ENCODE assay signal across 8 mouse cellular contexts in genomic region chr2:33371648-33372408, GRCm38 (mm10). TPM values are rescaled to one million over a fixed set of nuclear protein-coding genes. Genes with fewer than 3 reads are reported as not detected.
A peak's percentile ranks its signal among the peaks of the same experiment; 100 is the strongest.
DNase-seq lines count a peak whose midpoint lies in the region; ATAC-seq and TF ChIP-seq lines count a peak whose summit lies in the region.

No protein-coding gene starts in this region.

- H3K4me1 ChIP-seq in heart, embryonic 15.5 days (replicated peaks) = peaks cover 8% of the 10 kb centered on the region
- peaks cover 0 to 3% of the 10 kb centered on the region in 2 experiments; a peak in 1 of 4 replicates for H3K4me1 ChIP-seq in MEL (ENCODE audit: control insufficient read depth in 1 of 2, insufficient read depth in 2 of 2, low read length in 2 of 2)
- H3K4me1 ChIP-seq in forebrain, embryonic 16.5 days (replicated peaks; ENCODE audit: control insufficient read depth, insufficient read depth, low read length) = peaks cover 29% of the 10 kb centered on the region
- H3K4me1 ChIP-seq in midbrain, embryonic 11.5 days (ENCODE audit: control insufficient read depth, insufficient read depth, low read length) = peaks cover 4% of the 10 kb centered on the region

- no peak for TF ChIP-seq RAD21 in MEL (IDR thresholded peaks at IDR 0.05; ENCODE audit: low read depth, low read length)

- WGBS in heart, embryonic 15.5 days = 40% methylated on average over 15 of the region's 18 CpGs
- 33% methylated on average over 18 of the region's 18 CpGs for WGBS in forebrain, embryonic 16.5 days
- 35% methylated on average over 17 of the region's 18 CpGs for WGBS in midbrain, embryonic 11.5 days

- no peak overlapping the region for H3K9ac ChIP-seq in heart, embryonic 15.5 days
- peak overlapping the region; percentile 48 for H3K9ac ChIP-seq in MEL (ENCODE audit: control insufficient read depth, low read depth, low read length, poor library complexity, severe bottlenecking)
- H3K9ac ChIP-seq in forebrain, embryonic 16.5 days (replicated peaks; ENCODE audit: low read depth, low read length) = no peak overlapping the region
- 0 out of 2 replicates have a peak overlapping the region, but pooled peaks have one; percentile 36 for H3K9ac ChIP-seq in midbrain, embryonic 11.5 days (ENCODE audit: low read length)

- DNase-seq in heart, adult 9 months (ENCODE audit: low spot score in 2 of 2) = no peak
- peak; percentile 9 for DNase-seq in MEL (ENCODE audit: low read depth, low spot score)
- DNase-seq in midbrain, embryonic 11.5 days (ENCODE audit: low spot score, missing footprints) = no peak
- DNase-seq in cerebellum, postnatal 14 days = no peak
- no peak for DNase-seq in ovary, postnatal 14 days (ENCODE audit: low spot score)

- no peaks in the 10 kb centered on the region for H3K9me3 ChIP-seq in heart, embryonic 15.5 days (replicated peaks)
- H3K9me3 ChIP-seq in MEL (replicated peaks; ENCODE audit: insufficient read depth, low read length) = no peaks in the 10 kb centered on the region
- no peaks in the 10 kb centered on the region for H3K9me3 ChIP-seq in forebrain, embryonic 16.5 days (ENCODE audit: control insufficient read depth, low read length)
- H3K9me3 ChIP-seq in midbrain, embryonic 11.5 days (ENCODE audit: control insufficient read depth, low read length) = no peaks in the 10 kb centered on the region

- H3K36me3 ChIP-seq in heart, embryonic 15.5 days = no peaks in the 10 kb centered on the region
- H3K36me3 ChIP-seq in MEL (ENCODE audit: control insufficient read depth in 1 of 2, insufficient read depth in 2 of 2, low read length in 2 of 2) = no peaks in the 10 kb centered on the region; a peak in 1 of 4 replicates
- no peaks in the 10 kb centered on the region for H3K36me3 ChIP-seq in forebrain, embryonic 16.5 days (ENCODE audit: control insufficient read depth, insufficient read depth)
- H3K36me3 ChIP-seq in midbrain, embryonic 11.5 days (ENCODE audit: control insufficient read depth, insufficient read depth, low read length) = no peaks in the 10 kb centered on the region

- H3K4me2 ChIP-seq in heart, embryonic 15.5 days = peak overlapping the region; percentile 85
- peak overlapping the region; percentile 50 for H3K4me2 ChIP-seq in forebrain, embryonic 16.5 days (ENCODE audit: low read length)
- peak overlapping the region; percentile 65; the same call in 1 of the 2 replicates for H3K4me2 ChIP-seq in midbrain, embryonic 11.5 days

- no peak for ATAC-seq in heart, embryonic 15.5 days (replicated peaks; ENCODE audit: insufficient number of reproducible peaks, insufficient read depth, low FRiP score, low read depth)
- no peak for ATAC-seq in forebrain, embryonic 16.5 days
- ATAC-seq in midbrain, embryonic 11.5 days (ENCODE audit: low FRiP score) = no peak
- ATAC-seq in frontal cortex, adult (ENCODE audit: low TSS enrichment) = no peak; the same call in 1 of the 2 replicates

- peak overlapping the region; percentile 82 for H3K4me3 ChIP-seq in heart, embryonic 15.5 days
- H3K4me3 ChIP-seq in MEL (ENCODE audit: control insufficient read depth in 1 of 2, insufficient read depth in 1 of 2, low read depth in 2 of 2, low read length in 2 of 2) = peak overlapping the region; percentile 44 to 51; a peak in 3 of 4 replicates
- H3K4me3 ChIP-seq in forebrain, embryonic 16.5 days (replicated peaks; ENCODE audit: low read length) = peak overlapping the region; percentile 88
- H3K4me3 ChIP-seq in midbrain, embryonic 11.5 days (ENCODE audit: low read depth, low read length) = peak overlapping the region; percentile 53

- H3K27ac ChIP-seq in heart, embryonic 15.5 days = no peak overlapping the region
- H3K27ac ChIP-seq in MEL (ENCODE audit: control insufficient read depth, low read depth, low read length) = no peak overlapping the region
- peak overlapping the region; percentile 66 for H3K27ac ChIP-seq in forebrain, embryonic 16.5 days (ENCODE audit: low read length)
- no peak overlapping the region; the same call in 1 of the 2 replicates for H3K27ac ChIP-seq in midbrain, embryonic 11.5 days (ENCODE audit: low read depth, low read length)

- no peaks in the 10 kb centered on the region for H3K79me2 ChIP-seq in MEL (ENCODE audit: control insufficient read depth, insufficient read depth, low read length, poor library complexity)

- no peaks in the 10 kb centered on the region for H3K27me3 ChIP-seq in heart, embryonic 15.5 days
- no peaks in the 10 kb centered on the region; a peak in 1 of 4 replicates for H3K27me3 ChIP-seq in MEL (ENCODE audit: control insufficient read depth in 1 of 2, insufficient read depth in 2 of 2, low read length in 2 of 2)
- no peaks in the 10 kb centered on the region for H3K27me3 ChIP-seq in forebrain, embryonic 16.5 days (replicated peaks; ENCODE audit: control insufficient read depth, insufficient read depth, low read length)
- H3K27me3 ChIP-seq in midbrain, embryonic 11.5 days (ENCODE audit: control insufficient read depth, insufficient read depth, low read length) = no peaks in the 10 kb centered on the region

- no peak for TF ChIP-seq CTCF in MEL (IDR thresholded peaks at IDR 0.05 in 2 of 3, conservative IDR thresholded peaks at IDR 0.05 in 1 of 3; ENCODE audit: control insufficient read depth in 1 of 3, insufficient read depth in 1 of 3, low read depth in 2 of 3, low read length in 3 of 3, poor library complexity in 1 of 3, severe bottlenecking in 1 of 3)

- TF ChIP-seq EP300 in MEL (IDR thresholded peaks at IDR 0.05; ENCODE audit: low read depth in 1 of 2, low read length in 2 of 2) = no peak

- no peak for TF ChIP-seq POLR2A in MEL (IDR thresholded peaks at IDR 0.05; ENCODE audit: control insufficient read depth in 1 of 2, insufficient read depth in 1 of 2, low read depth in 1 of 2, low read length in 2 of 2, poor library complexity in 1 of 2)

TF ChIP-seq in MEL, 35 proteins besides CTCF, POLR2A, EP300 and RAD21:
- TF ChIP-seq ZNF384 (IDR thresholded peaks at IDR 0.05; ENCODE audit: low read depth, low read length) = peak; percentile 72
- no peak for TF ChIP-seq MXI1 (IDR thresholded peaks at IDR 0.05; ENCODE audit: low read depth, low read length)

RNA-seq across cellular contexts. Expression of gene Ralgps1, which starts 0.5 kb away (rescaled TPM):
- 3.7 and 5.4 TPM in 2 replicates for polyA plus RNA-seq in heart, embryonic 15.5 days (2015; fragmentation: Nextera tagmentation; extraction: Ambion mirVana)
- total RNA-seq in MEL (2012; rRNA removed) = 0.89 and 1.1 TPM in 2 replicates
- polyA plus RNA-seq in MEL (2012; ENCODE audit: insufficient read depth in 1 of 2, insufficient read length in 2 of 2, low read depth in 1 of 2, low replicate concordance in 2 of 2, missing spikeins in 1 of 2) = 1 to 10 TPM in 1 of 2 experiments, not detected in 1; 2.6 TPM
- 44.8 and 50.4 TPM in 2 replicates for polyA plus RNA-seq in forebrain, embryonic 16.5 days (2015; fragmentation: Nextera tagmentation; extraction: Ambion mirVana)
- 13.5 and 13.8 TPM in 2 replicates for polyA plus RNA-seq in midbrain, embryonic 11.5 days (2014; fragmentation: Nextera tagmentation; extraction: Ambion mirVana)

RNA-seq across cellular contexts. Expression of gene Zbtb34, which starts 59.3 kb away (rescaled TPM):
- 3.3 and 4.3 TPM in 2 replicates for polyA plus RNA-seq in heart, embryonic 15.5 days (2015; fragmentation: Nextera tagmentation; extraction: Ambion mirVana)
- 9.6 and 9.7 TPM in 2 replicates for total RNA-seq in MEL (2012; rRNA removed)
- polyA plus RNA-seq in MEL (2012; ENCODE audit: insufficient read depth in 1 of 2, insufficient read length in 2 of 2, low read depth in 1 of 2, low replicate concordance in 2 of 2, missing spikeins in 1 of 2) = 10 to 100 TPM in 1 of 2 experiments, not detected in 1; 10.1 TPM
- polyA plus RNA-seq in forebrain, embryonic 16.5 days (2015; fragmentation: Nextera tagmentation; extraction: Ambion mirVana) = 9.0 and 10.1 TPM in 2 replicates
- 8.0 and 8.3 TPM in 2 replicates for polyA plus RNA-seq in midbrain, embryonic 11.5 days (2014; fragmentation: Nextera tagmentation; extraction: Ambion mirVana)

Comparison
In these comparisons a context has a peak if more than half of its experiments do, and no peak if none do; other contexts are left out.
1. H3K9ac ChIP-seq: peak in MEL (single experiment) and midbrain, embryonic 11.5 days (single experiment); none in heart, embryonic 15.5 days (single experiment) and forebrain, embryonic 16.5 days (single experiment).
2. Peak in every context shown above with its lines, with median percentiles within 50 percentile points of each other: H3K4me2 ChIP-seq and H3K4me3 ChIP-seq.